Mouse (Mus musculus) liver, adult (tissue): ENCODE results near the gene Ptpn3.

Experiments used
- GATA4 ChIP-seq: IDR thresholded peaks from 2 replicates; pipeline ENCODE4 v1.6.1; 2014; ENCODE audit warnings: mild to moderate bottlenecking, low read length; ENCODE audit not compliant: insufficient replicate concordance

The Ptpn3 gene

GRCm38 (mm10) chr4:57301410-57302313 is at the start of gene Ptpn3:
Ptpn3 (minus strand) TSS chr4:57301837.
- TF ChIP-seq GATA4, result peak; percentile 47; the same call in 1 of the 2 replicates

- no peak for TF ChIP-seq GATA4
These were observed 48.9 kb upstream of the Ptpn3 start for GRCm38 (mm10) chr4:57350541-57350940.

- TF ChIP-seq GATA4, result no peak
These were observed 42.4 kb upstream of the Ptpn3 start for GRCm38 (mm10) chr4:57343996-57344395.

GRCm38 (mm10) chr4:57338923-57339322 is 37.3 kb upstream of the Ptpn3 start:
- TF ChIP-seq GATA4, result no peak

- no peak for TF ChIP-seq GATA4
These were observed 36.4 kb upstream of the Ptpn3 start for GRCm38 (mm10) chr4:57338061-57338460.

GRCm38 (mm10) chr4:57335000-57335666 is 33.5 kb upstream of the Ptpn3 start:
- no peak for TF ChIP-seq GATA4

- TF ChIP-seq GATA4, result no peak
These were observed 32.4 kb upstream of the Ptpn3 start for GRCm38 (mm10) chr4:57333926-57334548.

GRCm38 (mm10) chr4:57332511-57332910 is 30.9 kb upstream of the Ptpn3 start:
- no peak for TF ChIP-seq GATA4

- no peak for TF ChIP-seq GATA4
These were observed 19.1 kb upstream of the Ptpn3 start for GRCm38 (mm10) chr4:57320606-57321327.

- TF ChIP-seq GATA4, result no peak
These were observed 17.0 kb upstream of the Ptpn3 start for GRCm38 (mm10) chr4:57318525-57319212.

GRCm38 (mm10) chr4:57312256-57313166 is 10.9 kb upstream of the Ptpn3 start:
- no peak for TF ChIP-seq GATA4

GRCm38 (mm10) chr4:57311750-57312149 is 10.1 kb upstream of the Ptpn3 start:
- no peak for TF ChIP-seq GATA4

- no peak for TF ChIP-seq GATA4
These were observed 6.8 kb upstream of the Ptpn3 start for GRCm38 (mm10) chr4:57308214-57309000.
